Mouse (Mus musculus) kidney, postnatal 36 days (tissue): Measurements from ENCODE around the gene Gm26661.

ENCODE experiments used
- DNase-seq, 2 experiments: peaks; one replicate each; pipeline ENCODE4 v3.0.0; 2021 to 2022; ENCODE audit warnings: mixed read lengths in 2 of 2

Gm26661 gene

GRCm38 (mm10) chr14:7791532-7792159 lies at the start of gene Gm26661:
TSS of gene Gm26661 (plus strand) at chr14:7791587.
- peak; percentile 81 to 85 for DNase-seq

GRCm38 (mm10) chr14:7748944-7749763 lies 42.2 kb upstream of the Gm26661 start:
- peak; percentile 34 to 69 for DNase-seq

- DNase-seq: peak in 1 of 2 experiments; percentile 25
Observed at GRCm38 (mm10) chr14:7749764-7750089, 41.7 kb upstream of the Gm26661 start.

- peak; percentile 71 to 93 for DNase-seq
Observed at GRCm38 (mm10) chr14:7765569-7766314, 25.6 kb upstream of the Gm26661 start.

GRCm38 (mm10) chr14:7773714-7774389 lies 17.5 kb upstream of the Gm26661 start:
- DNase-seq: peak; percentile 57 to 72

- DNase-seq: no peak
Observed at GRCm38 (mm10) chr14:7786073-7786472, 5.3 kb upstream of the Gm26661 start.

GRCm38 (mm10) chr14:7789266-7790030 lies 1.9 kb upstream of the Gm26661 start:
- no peak for DNase-seq

GRCm38 (mm10) chr14:7791061-7791531 lies 291 bp upstream of the Gm26661 start:
- DNase-seq: no peak

- DNase-seq: no peak
Observed at GRCm38 (mm10) chr14:7795961-7796360, 4.6 kb downstream of the Gm26661 start.

GRCm38 (mm10) chr14:7800611-7801010 lies 9.2 kb downstream of the Gm26661 start:
- no peak for DNase-seq

GRCm38 (mm10) chr14:7801831-7802230 lies 10.4 kb downstream of the Gm26661 start:
- peak; percentile 41 to 74 for DNase-seq

GRCm38 (mm10) chr14:7803874-7804557 lies 12.6 kb downstream of the Gm26661 start:
- no peak for DNase-seq

GRCm38 (mm10) chr14:7804558-7804905 lies 13.1 kb downstream of the Gm26661 start:
- no peak for DNase-seq

- DNase-seq: no peak
Observed at GRCm38 (mm10) chr14:7807711-7808110, 16.3 kb downstream of the Gm26661 start.

GRCm38 (mm10) chr14:7808501-7808981 lies 17.2 kb downstream of the Gm26661 start:
- DNase-seq: no peak

- DNase-seq: no peak
Observed at GRCm38 (mm10) chr14:7809043-7809955, 17.9 kb downstream of the Gm26661 start.

GRCm38 (mm10) chr14:7817770-7818462 lies 26.5 kb downstream of the Gm26661 start, which contains the start of gene Flnb:
TSS of gene Flnb (plus strand) at chr14:7817957.
- DNase-seq: peak; percentile 96 to 99

GRCm38 (mm10) chr14:7818463-7819121 lies 27.2 kb downstream of the Gm26661 start:
- peak; percentile 62 to 65 for DNase-seq

- peak; percentile 52 to 58 for DNase-seq
Observed at GRCm38 (mm10) chr14:7819446-7819845, 28.1 kb downstream of the Gm26661 start.
